Mouse (Mus musculus) left cerebral cortex, postnatal 14 days (tissue): ENCODE results near the gene Qrich1. TPM values are rescaled to one million over a fixed set of nuclear protein-coding genes. Genes with fewer than 3 reads are reported as not detected.

Source experiments
- DNase-seq, 2 experiments: peaks; one replicate each; pipeline ENCODE4 v3.0.0; 2021 to 2022; ENCODE audit warnings: low spot score in 2 of 2, mixed read lengths in 1 of 2
- intact Hi-C: fragments of 180-260 bp; cut with DNase I; formaldehyde crosslinking; loops from one replicate; pipeline ENCODE4 v1.15.1; 2025
- total RNA-seq, 2 experiments: library from RNA; stranded (reverse); gene quantifications; 2 replicates each; pipeline ENCODE4 v1.2.3; 2021

The Qrich1 gene
- total RNA-seq, 2 experiments from 2014 or later: 126 to 130 TPM

DNA sequence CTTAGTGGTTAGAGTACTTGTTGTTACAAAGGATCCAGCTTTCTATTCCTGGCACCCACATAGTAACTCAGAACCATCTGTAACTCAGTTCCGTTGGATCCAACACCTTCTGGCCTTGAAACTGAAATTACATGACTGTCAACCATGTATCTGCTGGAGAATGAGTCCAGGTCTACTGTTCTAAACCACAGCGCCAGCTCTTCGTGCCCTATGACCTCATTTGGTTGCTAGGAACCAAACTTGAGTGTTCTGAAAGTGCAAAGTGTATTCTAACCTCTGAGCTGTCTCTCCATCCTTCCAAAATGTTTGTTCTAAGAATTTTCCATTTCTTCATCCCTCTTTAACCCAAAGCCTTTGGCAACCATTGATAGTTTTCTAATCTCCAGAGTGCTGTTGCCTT, 29.4 kb downstream of the Qrich1 start:
- no peak for DNase-seq
- intact Hi-C loops: loop anchor here (5.0 kb wide), 1 partner anchor 179 kb away; no protein-coding TSS in a partner anchor

- intact Hi-C loops: loop anchor here (5.0 kb wide), 1 partner anchor 180 kb away; no protein-coding TSS in a partner anchor
- no peak for DNase-seq
Measured at GRCm38 (mm10) chr9:108546875-108547274, 30.3 kb downstream of the Qrich1 start.

- DNase-seq: no peak
- intact Hi-C loops: no loop called here
Measured at GRCm38 (mm10) chr9:108559169-108559568, 42.6 kb downstream of the Qrich1 start.

DNA sequence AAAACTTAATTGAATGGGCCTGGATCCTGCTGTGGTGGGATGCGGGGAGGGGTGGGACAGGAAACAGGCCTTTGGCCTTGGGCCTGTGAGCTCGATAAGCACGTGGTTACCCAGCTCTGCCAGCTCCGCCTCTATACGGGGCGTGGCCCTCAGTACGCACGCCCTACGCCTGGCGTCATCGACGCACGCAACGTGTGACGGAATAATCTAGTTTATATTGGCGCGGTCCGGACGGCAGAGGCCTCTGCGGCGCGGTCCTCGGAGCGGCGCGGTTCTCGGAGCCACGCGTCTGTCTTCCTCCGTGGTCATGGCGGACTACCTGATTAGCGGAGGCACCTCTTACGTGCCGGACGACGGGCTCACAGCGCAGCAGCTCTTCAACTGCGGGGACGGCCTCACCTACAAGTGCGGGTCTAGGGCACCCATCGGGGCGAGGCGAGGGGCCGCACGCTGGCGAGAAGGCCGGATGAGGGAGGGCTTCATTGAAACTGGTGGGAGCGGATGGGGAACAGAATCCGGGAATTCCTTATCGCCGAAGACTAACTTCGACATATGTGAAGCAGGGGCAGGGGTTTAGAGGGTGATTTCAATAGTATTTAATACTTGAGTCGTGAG, 43.7 kb downstream of the Qrich1 start, which contains the start of gene Impdh2:
Gene Impdh2, plus strand, starts transcription at position 60 of the 615 bp plus-strand sequence.
- intact Hi-C loops: no loop called here
- DNase-seq: peak; percentile 95

DNA sequence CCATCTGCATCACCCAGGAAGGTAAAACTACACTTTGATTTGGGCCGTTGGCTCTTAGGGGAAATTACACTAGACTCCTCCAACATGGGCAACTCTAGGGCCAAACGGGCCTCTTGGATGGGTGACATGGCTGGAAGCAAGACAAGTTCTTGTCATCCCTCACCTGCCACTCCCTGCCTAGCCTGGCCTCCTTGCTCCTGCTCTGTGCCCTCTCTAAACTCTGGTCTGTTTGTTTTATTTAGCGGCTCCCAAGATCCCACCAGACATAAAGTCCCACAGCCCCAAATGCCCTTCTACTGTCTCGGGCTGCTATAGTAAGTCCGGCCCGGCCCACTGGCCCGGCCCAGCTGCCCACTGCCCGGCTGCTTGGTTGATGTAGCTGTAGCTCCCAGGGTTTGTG, 47.1 kb downstream of the Qrich1 start:
- no peak for DNase-seq
- intact Hi-C loops: no loop called here

DNA sequence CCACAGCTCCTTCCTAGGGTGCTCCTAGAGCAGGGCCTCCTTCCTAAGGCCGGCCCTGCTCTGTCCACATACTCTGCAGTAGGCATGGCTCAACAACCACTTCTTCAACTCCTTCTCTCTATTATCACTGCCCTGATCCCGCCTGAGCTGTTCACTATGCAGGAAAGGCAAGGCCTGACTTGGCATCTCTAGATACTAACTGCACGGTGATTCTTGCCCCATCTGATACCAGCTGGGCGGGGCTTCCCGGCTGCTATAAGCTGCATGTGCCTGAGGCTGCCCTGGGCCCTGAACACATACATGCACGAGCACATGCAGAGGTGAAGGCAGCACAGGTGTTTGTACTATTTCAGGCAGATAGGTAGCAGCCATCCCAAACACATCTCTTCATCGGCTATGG, 47.5 kb downstream of the Qrich1 start:
- DNase-seq: no peak
- intact Hi-C loops: no loop called here

- DNase-seq: no peak
- intact Hi-C loops: no loop called here
Measured at GRCm38 (mm10) chr9:108565881-108566814, 49.5 kb downstream of the Qrich1 start.

- peak; percentile 97 for DNase-seq
- intact Hi-C loops: no loop called here
Measured at GRCm38 (mm10) chr9:108566815-108567776, 50.5 kb downstream of the Qrich1 start, which contains the start of gene Ndufaf3. TSS of gene Ndufaf3 (minus strand) at chr9:108567434.

DNA sequence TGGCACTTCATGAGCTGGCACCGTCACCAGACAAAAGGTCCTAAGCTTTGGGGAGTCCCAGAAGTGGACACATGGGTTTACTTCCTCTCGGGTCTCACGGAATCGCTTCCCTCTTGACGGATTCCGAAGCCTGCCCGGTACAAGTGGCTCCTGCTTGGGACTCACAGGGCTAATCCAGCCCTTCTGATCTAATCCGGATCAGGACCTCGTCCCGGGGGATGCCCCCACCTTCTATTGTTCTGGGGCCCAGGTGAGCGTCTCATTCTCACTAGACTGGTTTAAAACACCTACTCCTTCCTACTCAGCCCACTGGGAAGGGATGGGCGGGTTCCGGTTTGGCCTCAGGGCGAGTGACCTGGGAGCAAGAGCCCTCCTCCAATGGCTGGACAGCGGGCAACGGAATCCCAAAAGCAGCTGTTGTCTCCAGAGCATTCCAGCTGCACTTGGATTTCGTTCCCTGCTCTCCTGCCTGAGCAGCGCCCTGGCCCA, 51.4 kb downstream of the Qrich1 start:
- no peak for DNase-seq
- intact Hi-C loops: no loop called here

- intact Hi-C loops: no loop called here
Measured at GRCm38 (mm10) chr9:108568511-108568921, 51.9 kb downstream of the Qrich1 start.

DNA sequence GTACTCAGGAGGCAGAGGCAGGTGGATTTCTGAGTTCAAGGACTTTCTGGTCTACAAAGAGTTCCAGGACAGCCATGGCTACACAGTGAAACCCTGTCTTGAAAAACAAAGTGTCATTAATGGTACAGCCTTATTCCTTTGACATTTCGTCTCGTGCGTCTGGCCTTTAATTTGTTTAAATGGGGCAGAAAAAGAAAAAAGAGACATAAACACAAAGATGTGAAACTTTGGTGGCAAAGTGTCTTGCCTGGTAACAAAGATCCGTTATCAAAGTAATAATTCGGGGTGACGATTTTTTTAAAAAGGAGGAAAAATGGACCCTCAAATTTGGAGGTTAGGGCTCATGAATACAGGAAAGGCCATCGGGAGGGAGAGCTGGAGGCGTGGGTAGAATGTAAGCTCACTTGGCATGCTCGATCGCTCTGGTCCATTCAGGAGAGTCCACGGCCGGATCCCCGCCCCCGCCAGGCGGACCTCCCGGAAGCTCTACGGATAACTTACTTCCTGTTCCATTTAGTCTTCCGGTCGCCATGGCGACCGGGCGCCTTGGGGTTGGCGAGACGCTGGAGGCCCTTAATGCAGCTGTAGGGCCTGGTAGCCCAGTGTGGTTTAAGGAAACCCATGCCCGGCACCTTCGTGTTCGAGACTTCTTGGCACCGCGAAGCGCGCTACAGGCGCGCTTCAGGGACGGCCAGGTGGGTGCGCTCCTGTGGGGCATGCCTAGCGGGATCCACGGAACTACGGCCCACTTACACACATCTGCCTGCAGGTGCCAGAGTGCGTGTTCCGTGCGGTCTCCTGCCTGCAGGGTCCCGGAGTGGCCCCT, 53.0 kb downstream of the Qrich1 start, which contains the start of gene Dalrd3:
Gene Dalrd3, plus strand, starts transcription at position 506 of the 826 bp plus-strand sequence.
- DNase-seq: peak; percentile 92
- intact Hi-C loops: no loop called here

More at GRCm38 (mm10) chr9:108568511-108568921, 51.9 kb downstream of the Qrich1 start:
- DNase-seq: no peak

GRCm38 (mm10) chr9:108570207-108570896, 53.7 kb downstream of the Qrich1 start:
- DNase-seq: peak; percentile 78 to 81
- intact Hi-C loops: no loop called here

DNA sequence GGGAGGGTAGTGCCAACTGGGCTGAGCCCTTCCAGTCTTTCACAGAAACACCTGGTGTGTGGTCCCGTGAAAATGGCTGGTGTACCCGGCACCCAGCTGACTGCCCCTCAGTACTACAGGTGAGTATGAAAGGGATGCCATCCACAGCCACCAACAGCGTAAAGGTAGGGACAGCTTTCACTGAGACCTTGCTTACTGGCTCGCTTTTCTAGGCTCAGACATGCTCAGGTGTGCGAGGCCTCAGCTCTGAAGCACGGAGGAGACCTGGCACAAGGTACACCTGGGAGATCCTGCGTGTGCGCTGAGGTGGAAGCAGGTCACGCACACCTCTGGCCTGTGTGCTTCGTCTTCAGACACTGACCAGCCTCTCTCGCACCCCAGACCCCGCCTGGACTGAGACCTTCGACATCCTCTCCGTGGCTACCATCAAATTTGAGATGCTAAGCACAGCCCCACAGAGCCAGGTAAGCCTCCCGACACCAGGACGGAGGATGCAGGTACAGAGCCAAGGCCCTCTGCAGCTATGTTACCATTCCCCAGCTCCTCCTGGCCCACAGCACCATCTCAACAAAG, 54.9 kb downstream of the Qrich1 start:
- no peak for DNase-seq
- intact Hi-C loops: no loop called here

- no peak for DNase-seq
- intact Hi-C loops: no loop called here
Measured at GRCm38 (mm10) chr9:108572321-108572720, 55.7 kb downstream of the Qrich1 start.

DNA sequence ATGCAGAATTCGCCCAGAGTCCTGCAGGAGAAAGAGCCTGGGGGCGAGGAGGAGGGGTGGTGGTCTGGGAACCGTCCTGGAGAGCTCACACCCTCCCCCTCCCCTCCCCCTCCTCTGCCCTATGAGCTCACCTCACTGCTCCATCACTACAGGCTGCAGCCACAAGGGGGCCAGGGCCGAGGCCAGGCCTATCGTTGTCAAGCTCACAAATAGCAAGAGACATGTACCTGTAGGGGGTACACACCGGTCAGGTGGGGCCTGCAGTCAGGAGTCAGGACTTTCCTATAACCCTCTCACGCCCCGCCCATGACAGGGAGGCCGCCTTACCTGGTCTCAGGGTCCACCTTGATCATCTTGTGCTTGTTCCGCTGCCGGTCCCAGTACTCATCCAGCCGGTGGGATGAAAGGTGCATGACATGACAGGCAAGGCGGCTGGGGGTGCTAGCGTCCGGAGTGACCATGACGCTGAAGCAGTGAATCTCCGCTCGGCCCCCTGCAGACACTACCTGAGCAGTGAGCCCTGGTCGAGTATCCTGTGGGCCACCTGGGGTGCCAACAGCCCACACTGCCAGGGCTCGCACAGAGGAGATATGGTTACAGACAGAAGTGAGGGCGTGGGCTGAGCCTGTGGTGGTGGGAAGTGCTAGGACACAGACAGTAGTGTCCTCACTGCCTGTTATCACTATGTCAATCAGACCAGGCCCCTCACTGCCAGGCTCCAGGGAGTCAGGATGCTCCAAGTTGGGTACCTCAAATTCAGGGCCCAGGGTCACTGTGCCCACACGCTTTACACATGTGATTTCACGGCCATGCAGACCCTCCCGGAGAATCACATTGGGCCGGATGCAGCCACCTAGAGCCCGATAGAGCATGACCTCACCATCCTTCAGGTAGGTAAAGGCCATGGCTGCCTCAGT, 57.4 kb downstream of the Qrich1 start:
- intact Hi-C loops: no loop called here
- DNase-seq: peak in 1 of 2 experiments; percentile 85

- intact Hi-C loops: no loop called here
- no peak for DNase-seq
Measured at GRCm38 (mm10) chr9:108574921-108575320, 58.3 kb downstream of the Qrich1 start.
